Mouse (Mus musculus) forebrain, embryonic 16.5 days (tissue): ENCODE measurements around the gene Gspt1. TPM values are rescaled to one million over a fixed set of nuclear protein-coding genes. Genes with fewer than 3 reads are reported as not detected.
"Not testable (repeated sequence)": the region's sequence is repeated elsewhere in the genome, so short reads cannot be mapped to it uniquely, and the experiment has no call there.

Source experiments
- ATAC-seq: fragments of 200-750 bp; cut with Nextera tagmentation; 2 replicates; pipeline ENCODE4 v1.8.0; 2017; ENCODE audit warnings: mild to moderate bottlenecking, moderate library complexity
- H3K27ac ChIP-seq: fragments of 300-500 bp; sonication (generic); 2 replicates; pipeline ENCODE4 v1.5.1; 2014; ENCODE audit warnings: low read length, control low read depth
- H3K27me3 ChIP-seq: fragments of 300-500 bp; sonication (generic); replicated peaks from 2 replicates; pipeline ENCODE4 v1.6.1; 2014; ENCODE audit warnings: low read length; ENCODE audit not compliant: control insufficient read depth, insufficient read depth
- H3K36me3 ChIP-seq: fragments of 300-500 bp; sonication (generic); 2 replicates; pipeline ENCODE4 v1.6.1; 2014; ENCODE audit not compliant: control insufficient read depth, insufficient read depth
- H3K4me1 ChIP-seq: fragments of 300-500 bp; sonication (generic); replicated peaks from 2 replicates; pipeline ENCODE4 v1.6.1; 2014; ENCODE audit warnings: low read length; ENCODE audit not compliant: control insufficient read depth, insufficient read depth
- H3K4me2 ChIP-seq: fragments of 300-500 bp; sonication (generic); 2 replicates; pipeline ENCODE4 v1.6.1; 2014; ENCODE audit warnings: mild to moderate bottlenecking, low read length, control low read depth
- H3K4me3 ChIP-seq: fragments of 300-500 bp; sonication (generic); replicated peaks from 2 replicates; pipeline ENCODE4 v1.5.1; 2014; ENCODE audit warnings: mild to moderate bottlenecking, low read length, control low read depth
- H3K9ac ChIP-seq: fragments of 300-500 bp; sonication (generic); replicated peaks from 2 replicates; pipeline ENCODE4 v1.6.1; 2014; ENCODE audit warnings: low read depth, low read length, control low read depth
- H3K9me3 ChIP-seq: fragments of 300-500 bp; sonication (generic); 2 replicates; pipeline ENCODE4 v1.6.1; 2016; ENCODE audit warnings: low read length; ENCODE audit not compliant: control insufficient read depth
- WGBS: fragments of 180-500 bp; shearing (Covaris S2); extraction: QIAGEN DNeasy Blood & Tissue Kit; methylation state at CpG from one replicate; pipeline ENCODE4 v1.1.7; 2014; 5-methylcytosine and 5-hydroxymethylcytosine counted together
- polyA plus RNA-seq: library from polyadenylated mRNA; unstranded; fragments of >200 nt; fragmentation: Nextera tagmentation; extraction: Ambion mirVana; gene quantifications from 2 replicates; pipeline ENCODE4 v1.2.1, GENCODE M21; 2015

The Gspt1 gene
- 47.3 and 54.9 TPM in 2 replicates for polyA plus RNA-seq

- ATAC-seq = peak; percentile 99
- WGBS = under 1% methylated on average over 75 of the region's 76 CpGs
- Histone ChIP-seq H3K4me2 (peak within 1 kb of the TSS; percentile 92), H3K4me1 (peaks cover 13% of the 10 kb centered on the region), H3K36me3 (no peaks in the 10 kb centered on the region), H3K9ac (peak within 1 kb of the TSS; percentile 86), H3K4me3 (peak within 1 kb of the TSS; percentile 62), H3K9me3 (no peaks in the 10 kb centered on the region), H3K27ac (peak within 1 kb of the TSS; percentile 93), H3K27me3 (no peaks in the 10 kb centered on the region)
Observed at GRCm38 (mm10) chr16:11253898-11254722, at the start of gene Gspt1. Gspt1 (minus strand) TSS chr16:11254325.

- H3K36me3 ChIP-seq = no peaks in the 10 kb centered on the region
- no peak overlapping the region for H3K4me3 ChIP-seq
- no peak for ATAC-seq
- H3K27ac ChIP-seq = no peak overlapping the region
- no peak overlapping the region for H3K9ac ChIP-seq
- H3K4me2 ChIP-seq = no peak overlapping the region
- no peaks in the 10 kb centered on the region for H3K4me1 ChIP-seq
- H3K9me3 ChIP-seq = no peaks in the 10 kb centered on the region
- H3K27me3 ChIP-seq = no peaks in the 10 kb centered on the region
Observed at GRCm38 (mm10) chr16:11303741-11304140, 49.6 kb upstream of the Gspt1 start.

GRCm38 (mm10) chr16:11297700-11298099 is 43.6 kb upstream of the Gspt1 start:
- not testable (repeated sequence) for H3K27me3 ChIP-seq, H3K4me2 ChIP-seq, H3K4me3 ChIP-seq, H3K36me3 ChIP-seq, ATAC-seq, H3K9ac ChIP-seq, H3K27ac ChIP-seq, H3K9me3 ChIP-seq, H3K4me1 ChIP-seq
- 76% methylated on average over 1 of the region's 1 CpGs for WGBS

GRCm38 (mm10) chr16:11295583-11295982 is 41.5 kb upstream of the Gspt1 start:
- H3K36me3 ChIP-seq, H3K9me3 ChIP-seq, H3K4me3 ChIP-seq, ATAC-seq, H3K4me1 ChIP-seq, H3K27me3 ChIP-seq, H3K9ac ChIP-seq, H3K27ac ChIP-seq, H3K4me2 ChIP-seq: not testable (repeated sequence)
- 78% methylated on average over 4 of the region's 4 CpGs for WGBS

GRCm38 (mm10) chr16:11288873-11289272 is 34.7 kb upstream of the Gspt1 start:
- not testable (repeated sequence) for H3K4me3 ChIP-seq, H3K9me3 ChIP-seq, H3K4me1 ChIP-seq, H3K4me2 ChIP-seq, H3K9ac ChIP-seq, H3K36me3 ChIP-seq, H3K27ac ChIP-seq, ATAC-seq, H3K27me3 ChIP-seq
- 90% methylated on average over 7 of the region's 8 CpGs for WGBS

- no peak overlapping the region for H3K4me3 ChIP-seq
- no peaks in the 10 kb centered on the region for H3K4me1 ChIP-seq
- H3K9me3 ChIP-seq = no peaks in the 10 kb centered on the region
- no peak overlapping the region for H3K9ac ChIP-seq
- H3K27me3 ChIP-seq = no peaks in the 10 kb centered on the region
- H3K36me3 ChIP-seq = no peaks in the 10 kb centered on the region
- H3K27ac ChIP-seq = no peak overlapping the region
- no peak overlapping the region for H3K4me2 ChIP-seq
- 88% methylated on average over 2 of the region's 2 CpGs for WGBS
- ATAC-seq = no peak
Observed at GRCm38 (mm10) chr16:11285949-11286348, 31.8 kb upstream of the Gspt1 start.

- H3K27me3 ChIP-seq = no peaks in the 10 kb centered on the region
- no peak overlapping the region for H3K9ac ChIP-seq
- H3K4me2 ChIP-seq = no peak overlapping the region
- no peaks in the 10 kb centered on the region for H3K9me3 ChIP-seq
- no peak overlapping the region for H3K27ac ChIP-seq
- no peaks in the 10 kb centered on the region for H3K4me1 ChIP-seq
- no peak for ATAC-seq
- H3K36me3 ChIP-seq = no peaks in the 10 kb centered on the region
- no peak overlapping the region for H3K4me3 ChIP-seq
- 92% methylated on average over 2 of the region's 2 CpGs for WGBS
Observed at GRCm38 (mm10) chr16:11284881-11285280, 30.8 kb upstream of the Gspt1 start.

GRCm38 (mm10) chr16:11282655-11283232 is 28.6 kb upstream of the Gspt1 start:
- no peak overlapping the region for H3K4me2 ChIP-seq
- no peaks in the 10 kb centered on the region for H3K36me3 ChIP-seq
- H3K9me3 ChIP-seq = no peaks in the 10 kb centered on the region
- H3K4me3 ChIP-seq = no peak overlapping the region
- WGBS = 94% methylated on average over 5 of the region's 5 CpGs
- no peak overlapping the region for H3K9ac ChIP-seq
- H3K27ac ChIP-seq = no peak overlapping the region
- H3K27me3 ChIP-seq = no peaks in the 10 kb centered on the region
- H3K4me1 ChIP-seq = no peaks in the 10 kb centered on the region
- ATAC-seq = no peak

GRCm38 (mm10) chr16:11278778-11279177 is 24.7 kb upstream of the Gspt1 start:
- Histone ChIP-seq H3K4me1 (no peaks in the 10 kb centered on the region), H3K4me3 (no peak overlapping the region), H3K9me3 (no peaks in the 10 kb centered on the region), H3K4me2 (no peak overlapping the region), H3K9ac (no peak overlapping the region), H3K27me3 (no peaks in the 10 kb centered on the region), H3K36me3 (no peaks in the 10 kb centered on the region), H3K27ac (no peak overlapping the region)
- no peak for ATAC-seq
- WGBS = 51% methylated on average over 6 of the region's 6 CpGs
